Mouse (Mus musculus) erythroblast, embryonic 14.5 days (primary cell): ENCODE results near the gene Fyn.

Experiments used
- GATA1 ChIP-seq: IDR thresholded peaks from 2 replicates; pipeline ENCODE4 v1.6.1; 2012; ENCODE audit warnings: low read length, inconsistent platforms, mixed read lengths
- TAL1 ChIP-seq: IDR thresholded peaks from 3 replicates; pipeline ENCODE4 v1.6.1; 2012; ENCODE audit warnings: low read length, inconsistent platforms, mixed read lengths

DNA sequence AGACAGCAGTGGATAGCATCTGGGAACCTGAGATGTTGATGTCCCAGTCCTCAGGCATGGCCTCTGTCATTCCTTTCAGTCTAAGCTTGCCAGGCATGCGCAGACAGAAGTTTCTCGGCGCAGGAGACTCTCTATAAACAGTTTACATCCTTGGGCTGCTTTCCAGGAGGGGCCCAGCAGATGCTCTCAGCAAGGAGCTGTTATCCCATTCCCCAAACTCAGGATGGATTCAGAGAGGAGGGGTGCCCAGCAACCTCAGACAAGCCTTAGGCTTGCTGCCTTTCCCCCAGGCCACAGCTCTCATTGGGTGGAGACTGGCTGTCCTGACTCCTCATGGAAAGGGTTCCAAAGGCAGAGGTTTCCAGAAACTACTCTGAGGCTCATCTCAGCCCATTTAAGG, 242.6 kb downstream of the Fyn start:
- TF ChIP-seq TAL1 (no peak), GATA1 (no peak)
